Mouse (Mus musculus): ENCODE results near the gene Uvrag. TPM values are rescaled to one million over a fixed set of nuclear protein-coding genes. Genes with fewer than 3 reads are reported as not detected.
"Not testable (repeated sequence)": the region's sequence is repeated elsewhere in the genome, so short reads cannot be mapped to it uniquely, and the experiment has no call there.

Gene Uvrag
- total RNA-seq, 2 experiments from 2014 or later = 50.2 to 54.0 TPM

DNA sequence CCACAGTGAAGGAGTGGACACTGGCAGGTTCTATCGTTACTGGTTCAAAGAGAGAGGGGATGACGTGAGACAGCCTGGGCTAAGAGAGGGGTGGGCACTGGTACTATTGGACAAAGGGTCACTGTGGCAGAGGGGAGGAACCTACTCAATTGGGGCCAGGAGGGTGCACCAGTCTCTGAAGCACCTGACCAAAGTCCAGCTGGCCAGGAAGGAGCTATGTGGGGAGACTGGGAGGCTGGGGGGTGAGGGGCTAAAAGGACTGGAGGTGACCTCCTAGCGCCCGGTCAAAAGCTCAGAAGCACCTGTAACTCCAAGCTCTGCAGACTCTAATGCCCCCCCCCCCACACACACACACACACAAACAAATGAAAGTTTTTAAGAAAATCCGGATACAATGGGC is 65.8 kb downstream of the Uvrag start:
- intact Hi-C loops (cut with DNase I) = loop anchor here (5.0 to 10.0 kb wide), 2 partner anchors 113 to 330 kb away; no protein-coding TSS in a partner anchor

GRCm38 (mm10) chr7:99073734-99074372 is 67.1 kb downstream of the Uvrag start:
- DNase-seq (ENCODE audit: low spot score in 2 of 2) = no peak
- intact Hi-C loops (cut with DNase I) = loop anchor here (10.0 kb wide), 1 partner anchor 329 kb away; no protein-coding TSS in a partner anchor

More for the DNA sequence above, 65.8 kb downstream of the Uvrag start:
- DNase-seq (ENCODE audit: low spot score in 2 of 2) = no peak

DNA sequence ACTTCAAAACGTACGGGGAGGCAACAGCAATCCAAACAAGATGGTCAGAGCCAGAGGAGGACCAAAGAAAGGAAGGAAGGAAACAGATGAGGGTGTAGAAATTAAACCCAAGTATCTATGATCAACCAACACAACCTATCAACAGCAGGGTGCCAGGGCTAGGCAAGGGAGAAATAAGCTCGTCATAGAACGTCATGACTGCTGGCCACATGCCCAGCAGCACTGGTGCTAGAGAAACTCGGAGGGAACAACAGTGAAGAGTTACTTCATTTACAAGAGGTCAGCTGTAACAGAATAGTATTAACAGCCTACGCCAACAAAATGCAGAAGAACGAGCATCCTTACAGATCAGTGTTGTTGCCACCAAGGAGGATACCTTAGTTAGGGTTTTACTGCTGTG is 73.2 kb downstream of the Uvrag start:
- intact Hi-C loops (cut with DNase I) = no loop called here

DNA sequence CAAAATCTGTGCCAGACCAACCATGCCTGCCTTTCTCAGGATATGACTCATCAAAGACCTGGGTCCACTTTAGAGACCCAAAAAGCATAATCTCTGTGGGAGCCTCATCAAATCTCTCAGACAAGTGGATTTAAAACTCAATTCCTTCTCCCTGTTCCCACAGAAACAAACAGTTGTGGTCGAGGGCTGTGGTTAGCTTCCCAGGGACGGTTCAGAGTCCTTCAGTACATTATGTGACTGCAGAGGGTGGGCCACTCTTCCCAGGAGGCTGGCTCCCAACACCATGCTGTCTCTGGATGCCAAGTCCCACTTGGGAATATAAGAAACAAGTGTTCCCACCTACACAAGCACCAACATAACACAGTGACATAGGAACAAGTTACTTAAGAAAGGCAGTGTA is 75.0 kb downstream of the Uvrag start:
- intact Hi-C loops (cut with DNase I) = no loop called here
- no peak for DNase-seq (ENCODE audit: low spot score in 2 of 2)

More for the DNA sequence above, 73.2 kb downstream of the Uvrag start:
- DNase-seq (ENCODE audit: low spot score in 2 of 2) = no peak

DNA sequence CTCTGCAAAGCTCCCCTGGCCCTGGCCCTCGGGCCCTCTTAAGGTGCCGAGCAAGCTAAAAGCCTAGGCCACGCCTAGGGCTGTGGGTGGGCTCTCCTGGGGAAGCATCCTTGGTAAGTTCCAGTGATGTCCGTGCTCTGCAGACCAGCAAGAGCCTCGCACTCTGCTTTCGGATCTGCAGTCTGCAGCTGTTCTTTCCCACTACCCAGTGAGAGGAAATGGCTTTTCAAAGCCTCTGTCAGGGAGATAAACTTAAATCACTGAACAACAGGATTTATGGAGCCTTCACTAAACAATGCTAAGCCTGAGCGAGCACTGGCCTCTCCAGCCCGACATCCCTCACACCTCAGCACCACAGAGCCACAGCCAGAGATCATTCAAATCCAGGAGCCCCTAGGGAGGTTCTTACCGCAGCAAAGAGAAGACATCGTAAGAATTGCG is 75.5 kb downstream of the Uvrag start:
- no peak for DNase-seq (ENCODE audit: low spot score in 2 of 2)
- intact Hi-C loops (cut with DNase I) = no loop called here

- no peak for DNase-seq (ENCODE audit: low spot score in 2 of 2)
- intact Hi-C loops (cut with DNase I) = no loop called here
Observed at GRCm38 (mm10) chr7:99064795-99065194, 76.1 kb downstream of the Uvrag start.

DNA sequence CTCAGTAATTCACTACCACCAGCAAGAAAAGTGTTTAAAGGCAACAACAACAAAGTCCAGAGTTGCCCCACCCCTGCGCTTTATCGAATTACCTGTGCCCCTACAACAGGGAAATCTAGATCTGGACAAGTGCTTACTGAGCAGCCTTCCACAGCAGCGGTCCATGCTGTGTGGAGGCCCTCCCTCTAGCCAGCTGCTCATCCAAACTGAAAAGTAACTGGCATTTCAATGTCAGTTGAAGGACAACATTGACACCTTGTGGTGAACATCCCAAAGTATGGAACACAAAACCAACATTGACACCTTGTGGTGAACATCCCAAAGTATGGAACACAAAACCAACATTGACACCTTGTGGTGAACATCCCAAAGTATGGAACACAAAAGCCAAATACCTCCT is 78.7 kb downstream of the Uvrag start:
- DNase-seq (ENCODE audit: low spot score in 2 of 2) = not testable (repeated sequence)

DNA sequence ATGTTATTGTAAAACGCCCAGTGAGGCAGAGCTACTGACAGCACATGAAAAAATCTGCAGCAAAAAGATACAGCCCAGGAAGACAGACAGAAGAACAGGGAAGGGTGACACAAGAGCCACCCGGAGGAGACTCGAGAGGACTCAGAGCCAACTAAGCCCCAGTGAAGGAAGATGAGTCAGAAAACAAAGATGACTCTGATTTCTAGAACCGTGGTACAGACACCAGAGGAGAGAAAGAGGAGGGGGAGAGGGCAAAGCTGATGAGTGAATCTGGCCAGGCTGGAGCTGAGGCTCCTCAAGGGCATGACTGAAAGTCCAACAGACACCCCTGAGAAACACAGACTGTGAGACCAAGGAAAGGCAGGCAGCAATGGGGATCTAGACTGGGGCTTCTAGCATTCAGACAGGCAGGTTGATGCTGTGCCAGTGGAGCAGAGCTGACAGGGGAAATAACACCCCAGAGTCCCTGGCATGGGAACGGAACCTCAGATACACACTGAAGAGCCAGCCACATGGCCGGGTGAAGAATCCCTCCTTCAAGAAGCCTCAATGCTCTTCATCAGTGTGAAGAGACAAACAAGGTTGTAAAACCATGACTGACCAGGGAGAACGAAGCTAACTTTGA is 79.8 kb downstream of the Uvrag start:
- intact Hi-C loops (cut with DNase I) = no loop called here
- no peak for DNase-seq (ENCODE audit: low spot score in 2 of 2)

More for the DNA sequence above, 78.7 kb downstream of the Uvrag start:
- intact Hi-C loops (cut with DNase I) = not testable (repeated sequence)

- DNase-seq (ENCODE audit: low spot score in 2 of 2) = no peak
- intact Hi-C loops (cut with DNase I) = no loop called here
Observed at GRCm38 (mm10) chr7:99060476-99060875, 80.5 kb downstream of the Uvrag start.

DNA sequence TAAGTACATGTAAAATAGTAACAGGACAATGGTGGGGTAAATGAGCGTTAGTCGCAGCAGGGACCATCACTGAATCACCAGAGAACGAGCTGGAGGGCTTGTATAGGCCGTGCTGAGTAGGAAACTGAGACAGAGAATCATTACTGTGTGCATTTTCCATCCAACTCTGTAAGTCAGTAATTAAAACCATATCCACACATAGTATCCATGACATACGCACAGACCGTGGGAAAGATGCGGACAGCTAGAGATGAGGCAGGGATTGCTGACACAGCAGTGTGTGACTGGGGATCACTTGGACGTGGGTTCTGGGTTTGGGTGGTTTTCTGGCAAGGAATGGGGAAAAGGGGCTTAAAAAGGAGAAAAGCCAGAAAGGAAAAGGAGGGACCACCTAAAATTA is 81.0 kb downstream of the Uvrag start:
- intact Hi-C loops (cut with DNase I) = no loop called here
- DNase-seq (ENCODE audit: low spot score in 2 of 2) = no peak

DNA sequence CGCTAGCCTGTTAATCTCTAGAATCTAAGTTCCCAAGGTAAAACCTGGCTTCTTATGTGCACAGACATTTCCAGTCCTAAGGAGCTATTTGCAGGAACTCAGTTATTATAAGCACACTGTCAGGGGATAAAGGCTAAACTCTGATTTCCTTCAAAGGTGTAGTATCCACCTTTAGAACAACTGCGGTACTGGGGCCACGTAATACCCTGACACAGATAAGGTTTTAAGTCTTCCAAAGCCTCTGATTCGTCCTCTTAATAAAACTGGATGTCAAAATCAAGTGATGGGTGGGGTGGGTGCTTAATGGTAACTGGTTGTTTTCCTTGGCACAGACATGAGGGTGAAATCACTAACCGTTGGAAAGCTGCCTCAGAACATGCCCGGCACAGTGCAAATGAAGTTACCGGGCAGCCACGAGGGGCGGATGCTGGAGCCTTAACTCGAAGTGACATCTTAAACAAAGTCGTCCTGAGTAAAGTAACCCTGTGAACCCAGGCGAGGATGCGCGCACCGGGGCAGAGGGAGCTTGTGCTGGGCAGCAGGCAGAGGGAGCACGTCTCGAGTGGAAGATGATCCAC is 83.8 kb downstream of the Uvrag start:
- DNase-seq (ENCODE audit: low spot score in 2 of 2) = no peak
- intact Hi-C loops (cut with DNase I) = no loop called here

- intact Hi-C loops (cut with DNase I) = no loop called here
- no peak for DNase-seq (ENCODE audit: low spot score in 2 of 2)
Observed at GRCm38 (mm10) chr7:99053626-99054025, 87.3 kb downstream of the Uvrag start.

- no peak for DNase-seq (ENCODE audit: low spot score in 2 of 2)
Observed at GRCm38 (mm10) chr7:99052471-99053241, 88.3 kb downstream of the Uvrag start.

GRCm38 (mm10) chr7:99050882-99051281 is 90.1 kb downstream of the Uvrag start:
- DNase-seq (ENCODE audit: low spot score in 2 of 2) = no peak
- intact Hi-C loops (cut with DNase I) = no loop called here

More at GRCm38 (mm10) chr7:99052471-99053241, 88.3 kb downstream of the Uvrag start:
- intact Hi-C loops (cut with DNase I) = no loop called here

GRCm38 (mm10) chr7:99049897-99050296 is 91.0 kb downstream of the Uvrag start:
- intact Hi-C loops (cut with DNase I) = no loop called here
- DNase-seq (ENCODE audit: low spot score in 2 of 2) = no peak

- DNase-seq (ENCODE audit: low spot score in 2 of 2) = peak in 1 of 2 experiments; percentile 23
- intact Hi-C loops (cut with DNase I) = no loop called here
Observed at GRCm38 (mm10) chr7:99046545-99047206, 94.3 kb downstream of the Uvrag start.

DNA sequence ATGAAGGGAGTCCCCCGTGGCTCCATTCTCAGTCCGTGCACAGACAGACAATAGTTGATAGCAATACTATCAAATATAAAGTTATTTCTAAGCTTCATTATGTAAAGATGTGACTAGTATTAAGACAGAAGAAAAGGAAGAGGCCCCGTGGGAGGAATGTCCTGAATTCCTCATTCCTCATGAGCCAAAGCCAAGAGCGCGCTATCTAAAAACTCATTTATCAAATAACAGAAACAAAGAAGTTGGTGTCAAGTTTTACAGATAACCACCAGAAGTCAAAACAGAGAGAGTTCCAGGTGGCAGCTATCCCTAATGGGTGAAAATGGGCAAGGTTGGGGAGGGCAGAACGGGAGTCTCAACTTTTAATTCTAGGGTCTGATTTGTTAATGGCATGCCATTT is 95.4 kb downstream of the Uvrag start:
- DNase-seq (ENCODE audit: low spot score in 2 of 2) = no peak
- intact Hi-C loops (cut with DNase I) = no loop called here

- DNase-seq (ENCODE audit: low spot score in 2 of 2) = no peak
Observed at GRCm38 (mm10) chr7:99043923-99044322, 97.0 kb downstream of the Uvrag start.

DNA sequence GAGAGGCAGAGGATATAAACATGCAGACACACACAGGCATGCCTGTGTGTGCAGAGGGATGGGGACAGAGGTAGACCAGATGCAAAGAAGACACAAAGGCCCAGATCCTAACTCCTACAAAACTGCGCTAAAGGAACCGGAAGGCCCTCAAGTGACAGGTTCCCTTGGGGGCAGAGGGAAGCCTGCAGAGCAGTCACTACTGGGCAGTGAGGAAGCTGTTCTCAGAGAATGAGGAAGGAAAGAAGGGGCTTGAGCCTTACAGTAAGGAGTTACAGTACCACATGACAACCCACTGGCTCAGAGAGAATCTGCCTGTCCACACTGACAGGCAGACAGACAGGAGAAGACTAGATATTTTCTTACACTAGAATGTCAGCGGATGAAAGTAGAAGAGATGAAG is 97.6 kb downstream of the Uvrag start:
- intact Hi-C loops (cut with DNase I) = no loop called here

More at GRCm38 (mm10) chr7:99043923-99044322, 97.0 kb downstream of the Uvrag start:
- intact Hi-C loops (cut with DNase I) = no loop called here

GRCm38 (mm10) chr7:99041818-99042217 is 99.1 kb downstream of the Uvrag start:
- intact Hi-C loops (cut with DNase I) = no loop called here

More for the DNA sequence above, 97.6 kb downstream of the Uvrag start:
- no peak for DNase-seq (ENCODE audit: low spot score in 2 of 2)

More at GRCm38 (mm10) chr7:99041818-99042217, 99.1 kb downstream of the Uvrag start:
- no peak for DNase-seq (ENCODE audit: low spot score in 2 of 2)
